Mouse (Mus musculus) brain, embryonic 14.5 days (tissue): ENCODE measurements at regions not wholly inside any gene's neighbourhood (a gene's known extent, or its start where the extent isn't known, plus 50 kb on each side); places are given as distances from the start of the nearest gene placed in this dataset.

Experiments used
- CTCF ChIP-seq: fragments of 200-500 bp; IDR thresholded peaks from 2 replicates; pipeline ENCODE4 v1.5.1; 2012; ENCODE audit warnings: inconsistent platforms, mild to moderate bottlenecking, moderate library complexity, borderline replicate concordance; ENCODE audit not compliant: insufficient read depth, insufficient read length; ENCODE audit errors: extremely low read depth
- POLR2A ChIP-seq: fragments of 200-500 bp; IDR thresholded peaks from 2 replicates; pipeline ENCODE4 v1.6.1; 2012; ENCODE audit warnings: mild to moderate bottlenecking, inconsistent platforms, borderline replicate concordance; ENCODE audit not compliant: poor library complexity, insufficient read depth, insufficient read length, severe bottlenecking; ENCODE audit errors: extremely low read depth

DNA sequence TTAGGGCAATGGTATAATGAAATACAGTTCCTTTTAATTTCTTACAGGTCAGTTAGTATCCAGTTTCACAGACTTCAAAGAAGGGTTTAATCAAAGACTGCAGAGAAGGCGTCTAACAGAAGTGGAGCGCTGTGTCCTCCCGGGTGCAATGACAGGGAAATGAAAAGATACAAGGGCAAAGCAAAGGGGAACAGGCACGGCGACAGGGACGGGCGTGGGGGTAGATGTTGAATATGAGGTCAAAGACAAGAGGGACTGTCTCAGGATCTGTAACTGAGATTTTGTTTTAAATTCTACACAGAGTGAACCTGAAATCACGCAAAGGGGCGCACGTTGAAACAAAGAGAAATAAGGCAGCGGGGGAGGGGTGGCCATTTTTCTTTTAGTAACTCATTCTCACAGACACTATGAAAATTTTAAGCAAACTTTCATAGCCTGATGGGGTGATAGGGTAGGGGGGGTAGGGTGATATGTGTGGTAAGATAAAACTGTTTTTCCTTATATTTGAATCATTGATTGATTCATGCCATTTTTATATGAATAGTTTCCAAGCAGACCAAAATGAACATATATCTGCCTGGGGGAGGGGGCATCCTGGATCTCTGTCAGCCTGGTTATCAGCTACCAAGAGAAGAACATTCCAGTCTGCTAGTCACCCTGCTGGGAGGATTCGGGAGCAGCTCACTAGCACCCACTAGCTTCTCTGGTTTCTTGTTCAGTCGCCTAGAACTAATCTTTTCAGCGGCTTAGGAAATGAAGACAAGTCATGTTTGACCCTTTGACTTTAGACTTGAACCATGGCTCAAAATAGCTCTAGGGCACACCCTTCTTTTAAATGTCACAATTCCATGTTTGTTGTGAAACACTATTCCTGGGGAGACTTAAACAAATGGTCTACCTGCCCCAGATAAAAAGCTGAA, 139.1 kb upstream of the Map3k7 start:
- TF ChIP-seq CTCF = peak; percentile 30; the same call in 1 of the 2 replicates
- no peak for TF ChIP-seq POLR2A
